Mouse (Mus musculus) ES-Bruce4 (cell line): ENCODE results near the gene Psmc5.

Experiments used
- CTCF ChIP-seq: IDR thresholded peaks from one replicate; pipeline ENCODE4 v1.8.1; 2011; ENCODE audit warnings: low read depth, low read length
- EP300 ChIP-seq: IDR thresholded peaks from 2 replicates; pipeline ENCODE4 v1.6.1; 2011; ENCODE audit warnings: low read depth, low read length; ENCODE audit not compliant: insufficient read depth
- POLR2A ChIP-seq: IDR thresholded peaks from one replicate; pipeline ENCODE4 v1.8.1; 2011; ENCODE audit warnings: low read length; ENCODE audit not compliant: insufficient read depth

- TF ChIP-seq CTCF (no peak), EP300 (no peak), POLR2A (no peak)
Observed at GRCm38 (mm10) chr11:106263963-106264362, 8.0 kb downstream of the Psmc5 start.
